Mouse (Mus musculus): ENCODE data around the gene Hba-a2. TPM values are rescaled to one million over a fixed set of nuclear protein-coding genes. Genes with fewer than 3 reads are reported as not detected.

Hba-a2 gene
- polyA plus RNA-seq, 1 experiment, result 992 TPM

DNA sequence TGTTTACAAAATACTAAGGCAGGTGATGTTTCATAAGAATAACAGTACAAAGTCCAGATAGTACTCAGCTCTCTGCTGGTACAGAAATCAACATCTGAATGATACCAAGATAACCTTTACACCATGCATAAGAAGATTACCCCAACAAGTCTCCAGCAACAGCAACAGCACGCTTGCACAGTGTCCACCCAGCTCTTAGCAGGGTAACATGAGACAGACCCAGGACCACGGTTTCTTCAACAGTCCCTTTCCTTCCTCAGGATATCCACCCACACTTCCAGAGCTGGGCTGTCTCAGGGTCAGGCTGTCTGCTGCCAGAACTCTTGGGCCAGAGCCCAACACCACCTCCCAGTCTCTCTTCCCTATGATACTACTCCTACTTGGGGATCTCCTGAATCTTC lies 42.8 kb downstream of the Hba-a2 start:
- Histone ChIP-seq H3K4me3 (replicated peaks; ENCODE audit: insufficient read depth, low read depth, low read length) (no peak overlapping the region), H3K27ac (ENCODE audit: insufficient read depth, low read length) (no peak overlapping the region), H3K27me3 (ENCODE audit: control insufficient read depth, insufficient read depth, low read length) (no peaks in the 10 kb centered on the region), H3K4me1 (ENCODE audit: control insufficient read depth, insufficient read depth, low read length) (no peaks in the 10 kb centered on the region)
- DNase-seq, result no peak
- whole genome bisulfite sequencing, result 59% methylated on average over 2 of the region's 2 CpGs
- TF ChIP-seq CTCF (IDR thresholded peaks at IDR 0.05; ENCODE audit: borderline replicate concordance, insufficient read depth, low read depth, low read length) (no peak), POLR2A (IDR thresholded peaks at IDR 0.05; ENCODE audit: borderline replicate concordance, insufficient read depth, low read length) (no peak)

DNA sequence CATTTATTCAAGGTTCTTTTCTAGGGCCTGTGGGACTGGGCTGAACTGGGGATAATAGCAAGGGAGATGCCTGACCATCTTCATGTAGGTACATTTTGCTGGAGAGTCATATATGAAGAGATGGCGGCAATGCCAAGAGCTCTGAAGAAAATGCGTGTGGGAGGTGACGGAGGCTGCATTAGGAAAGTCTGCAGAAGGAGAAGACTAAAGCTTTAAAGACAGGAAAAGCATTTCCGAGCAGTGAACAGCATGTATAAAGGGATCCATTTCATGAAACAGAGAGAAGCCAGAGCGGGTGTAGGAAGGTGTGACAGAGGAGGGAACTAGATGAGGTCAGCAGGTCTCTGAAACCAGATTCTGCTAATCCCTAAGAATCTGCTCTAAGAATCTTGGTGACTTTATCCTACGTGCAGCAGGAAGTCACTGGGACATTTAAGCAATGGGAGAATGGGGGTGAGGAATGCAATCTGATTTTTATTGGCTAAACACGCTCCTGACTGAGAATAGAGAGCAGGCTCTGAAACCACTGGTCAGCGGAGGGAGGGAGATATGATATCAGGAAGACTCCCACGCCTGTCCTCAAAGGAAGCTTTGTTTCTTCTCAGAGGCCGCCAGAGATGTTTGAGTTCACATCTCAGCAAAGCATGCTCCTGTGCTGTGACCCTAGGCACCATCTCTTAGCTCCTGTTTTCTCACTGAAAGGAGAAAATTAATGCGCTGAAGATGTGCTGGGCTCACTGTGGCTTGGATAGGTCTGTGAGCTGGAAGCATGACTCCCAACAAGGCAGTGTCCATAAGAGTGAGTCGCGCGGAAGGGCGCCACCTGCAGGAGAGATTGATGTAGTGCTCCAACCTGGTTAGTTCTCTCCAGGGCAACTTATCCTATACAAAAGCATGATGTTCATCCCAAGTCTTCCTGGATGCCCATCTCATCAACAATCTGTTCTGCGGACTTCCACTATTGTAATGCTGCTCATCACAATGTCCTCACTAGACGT lies 44.5 kb downstream of the Hba-a2 start:
- no peak overlapping the region for H3K4me3 ChIP-seq (replicated peaks; ENCODE audit: insufficient read depth, low read depth, low read length)
- H3K27me3 ChIP-seq (ENCODE audit: control insufficient read depth, insufficient read depth, low read length), result no peaks in the 10 kb centered on the region
- no peak for DNase-seq
- TF ChIP-seq CTCF (IDR thresholded peaks at IDR 0.05; ENCODE audit: borderline replicate concordance, insufficient read depth, low read depth, low read length) (peak; percentile 61), POLR2A (IDR thresholded peaks at IDR 0.05; ENCODE audit: borderline replicate concordance, insufficient read depth, low read length) (no peak)
- no peaks in the 10 kb centered on the region for H3K4me1 ChIP-seq (ENCODE audit: control insufficient read depth, insufficient read depth, low read length)
- no peak overlapping the region for H3K27ac ChIP-seq (ENCODE audit: insufficient read depth, low read length)
- WGBS, result 62% methylated on average over 17 of the region's 17 CpGs

DNA sequence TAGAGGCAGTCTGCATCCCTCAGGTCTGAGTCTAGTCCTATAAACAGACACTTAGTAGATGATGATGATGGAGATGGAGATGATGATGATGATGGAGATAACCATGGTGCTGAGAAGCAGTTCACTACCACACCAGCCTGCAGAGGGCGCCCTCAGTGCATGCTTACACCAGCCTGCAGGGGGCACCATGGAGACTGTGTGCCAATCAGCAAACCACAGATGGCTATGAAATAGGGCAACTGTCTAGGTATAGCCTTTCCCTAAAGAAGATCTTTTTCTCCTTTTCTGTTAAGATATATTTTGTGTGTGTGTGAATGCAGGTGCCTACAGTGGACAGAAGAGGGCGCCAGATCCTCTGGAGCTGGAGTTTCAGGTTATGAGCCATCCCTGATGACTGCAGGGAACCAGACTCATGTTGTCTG lies 46.5 kb downstream of the Hba-a2 start:
- Histone ChIP-seq H3K27me3 (ENCODE audit: control insufficient read depth, insufficient read depth, low read length) (no peaks in the 10 kb centered on the region), H3K4me1 (ENCODE audit: control insufficient read depth, insufficient read depth, low read length) (no peaks in the 10 kb centered on the region), H3K27ac (ENCODE audit: insufficient read depth, low read length) (no peak overlapping the region), H3K4me3 (replicated peaks; ENCODE audit: insufficient read depth, low read depth, low read length) (no peak overlapping the region)
- WGBS, result 8% methylated on average over 2 of the region's 2 CpGs
- DNase-seq, result peak; percentile 42 to 45
- TF ChIP-seq CTCF (IDR thresholded peaks at IDR 0.05; ENCODE audit: borderline replicate concordance, insufficient read depth, low read depth, low read length) (peak; percentile 69), POLR2A (IDR thresholded peaks at IDR 0.05; ENCODE audit: borderline replicate concordance, insufficient read depth, low read length) (no peak)

DNA sequence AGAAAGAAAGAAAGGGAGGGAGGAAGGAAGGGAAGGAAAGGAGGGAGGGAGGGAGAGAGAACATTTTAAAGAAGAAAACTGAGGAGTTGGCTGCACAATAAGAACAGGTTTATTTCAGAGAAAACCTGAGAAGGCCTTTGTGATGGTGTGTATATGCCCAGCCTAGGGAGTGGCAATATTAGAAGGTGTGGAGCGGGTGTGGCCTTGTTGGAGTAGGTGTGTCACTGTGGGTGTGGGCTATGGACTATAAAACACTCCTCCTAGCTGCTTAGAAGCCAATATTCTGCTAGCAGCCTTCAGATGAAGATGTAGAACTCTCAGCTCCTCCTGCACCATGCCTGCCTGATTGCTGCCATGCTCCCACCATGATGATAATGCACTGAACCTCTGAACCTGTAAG lies 47.1 kb downstream of the Hba-a2 start:
- DNase-seq, result no peak
- Histone ChIP-seq H3K27me3 (ENCODE audit: control insufficient read depth, insufficient read depth, low read length) (no peaks in the 10 kb centered on the region), H3K27ac (ENCODE audit: insufficient read depth, low read length) (no peak overlapping the region), H3K4me1 (ENCODE audit: control insufficient read depth, insufficient read depth, low read length) (no peaks in the 10 kb centered on the region), H3K4me3 (replicated peaks; ENCODE audit: insufficient read depth, low read depth, low read length) (no peak overlapping the region)
- TF ChIP-seq POLR2A (IDR thresholded peaks at IDR 0.05; ENCODE audit: borderline replicate concordance, insufficient read depth, low read length) (no peak), CTCF (IDR thresholded peaks at IDR 0.05; ENCODE audit: borderline replicate concordance, insufficient read depth, low read depth, low read length) (no peak)
- WGBS, result 100% methylated on average over 1 of the region's 1 CpGs

DNA sequence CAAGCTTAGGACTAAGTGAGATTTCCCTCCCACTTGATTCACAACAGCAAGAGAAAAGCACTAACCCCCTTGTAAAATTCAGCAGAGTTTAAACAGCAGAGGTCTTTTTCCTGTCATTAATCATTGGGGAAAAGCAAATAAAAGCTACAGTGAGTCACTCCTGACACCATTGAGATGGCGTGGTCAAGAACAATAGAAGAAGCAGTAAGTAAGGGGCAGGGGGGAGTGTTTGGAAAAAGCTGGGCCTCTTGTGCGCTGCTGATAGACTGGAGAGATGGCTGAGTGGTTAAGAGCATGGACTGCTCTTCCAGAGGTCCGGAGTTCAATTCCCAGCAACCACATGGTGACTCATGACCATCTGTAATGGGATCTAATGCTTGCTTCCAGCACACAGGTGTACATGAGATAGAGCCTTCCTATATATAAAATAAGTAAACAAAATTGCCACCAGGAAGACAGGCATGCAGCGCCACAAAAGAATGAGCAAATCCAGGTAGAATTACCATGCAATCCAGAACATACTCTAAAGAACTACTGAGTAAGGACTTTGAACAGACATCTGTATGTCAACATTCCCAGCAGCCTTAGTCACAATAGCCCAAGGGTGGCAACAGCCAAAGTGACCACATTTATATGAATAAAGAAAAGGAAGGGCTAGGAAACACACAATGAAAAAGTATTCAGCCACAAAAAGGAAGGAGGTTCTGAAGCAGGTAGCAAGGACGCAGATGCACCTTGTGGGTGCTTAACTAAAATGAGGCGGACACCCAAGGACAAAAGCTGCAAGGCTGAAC lies 49.4 kb downstream of the Hba-a2 start:
- Histone ChIP-seq H3K27me3 (ENCODE audit: control insufficient read depth, insufficient read depth, low read length) (no peaks in the 10 kb centered on the region), H3K4me1 (ENCODE audit: control insufficient read depth, insufficient read depth, low read length) (no peaks in the 10 kb centered on the region), H3K4me3 (replicated peaks; ENCODE audit: insufficient read depth, low read depth, low read length) (no peak overlapping the region), H3K27ac (ENCODE audit: insufficient read depth, low read length) (no peak overlapping the region)
- DNase-seq, result no peak
- TF ChIP-seq POLR2A (IDR thresholded peaks at IDR 0.05; ENCODE audit: borderline replicate concordance, insufficient read depth, low read length) (no peak), CTCF (IDR thresholded peaks at IDR 0.05; ENCODE audit: borderline replicate concordance, insufficient read depth, low read depth, low read length) (no peak)
- 93% methylated on average over 6 of the region's 6 CpGs for WGBS

Other genes with a start within 250 kb of the Hba-a2 start
- gene Il9r, start 96.2 kb upstream of the Hba-a2 start, polyA plus RNA-seq (2012; rRNA removed), result not detected in 2 replicates
- 48.2 and 51.5 TPM in 2 replicates for gene Snrnp25, start 91.1 kb upstream of the Hba-a2 start, polyA plus RNA-seq (2012; rRNA removed)
- gene Rhbdf1, start 74.2 kb upstream of the Hba-a2 start, polyA plus RNA-seq (2012; rRNA removed), result 31.3 and 32.1 TPM in 2 replicates
- gene Mpg, start 70.0 kb upstream of the Hba-a2 start, polyA plus RNA-seq (2012; rRNA removed), result 14.8 and 15.2 TPM in 2 replicates
- 81.0 and 86.9 TPM in 2 replicates for gene Nprl3, start 28.8 kb upstream of the Hba-a2 start, polyA plus RNA-seq (2012; rRNA removed)
- 0.19 and 0.38 TPM in 2 replicates for gene Hba-x, start 20.1 kb upstream of the Hba-a2 start, polyA plus RNA-seq (2012; rRNA removed)
- gene Hba-a1, start 13.0 kb upstream of the Hba-a2 start, polyA plus RNA-seq (2012; rRNA removed), result 188 and 435 TPM in 2 replicates
- gene Hbq1b, start 9.5 kb upstream of the Hba-a2 start, polyA plus RNA-seq (2012; rRNA removed), result 1.0 and 1.8 TPM in 2 replicates
- 1.1 TPM in 2 replicates for gene Hbq1a, start 3.6 kb downstream of the Hba-a2 start, polyA plus RNA-seq (2012; rRNA removed)
- 9.1 TPM in 2 replicates for gene Sh3pxd2b, start 51.3 kb downstream of the Hba-a2 start, polyA plus RNA-seq (2012; rRNA removed)
- 26.4 and 31.8 TPM in 2 replicates for gene Ubtd2, start 158.9 kb downstream of the Hba-a2 start, polyA plus RNA-seq (2012; rRNA removed)
- gene Efcab9, start 235.6 kb downstream of the Hba-a2 start, polyA plus RNA-seq (2012; rRNA removed), result 0.97 and 1.4 TPM in 2 replicates
- 19.6 and 21.6 TPM in 2 replicates for gene Stk10, start 236.8 kb downstream of the Hba-a2 start, polyA plus RNA-seq (2012; rRNA removed)

All from cerebellum, adult 2 months (tissue).